Mouse (Mus musculus): ENCODE results near the gene R3hdm1. TPM values are rescaled to one million over a fixed set of nuclear protein-coding genes. Genes with fewer than 3 reads are reported as not detected.

R3hdm1 gene
- polyA plus RNA-seq (2015; fragmentation: Nextera tagmentation; extraction: Ambion mirVana): 73.9 and 79.0 TPM in 2 replicates

- ATAC-seq (ENCODE audit: low FRiP score, low read depth): peak; percentile 97
- Histone ChIP-seq H3K27ac (peak within 1 kb of the TSS; percentile 87), H3K36me3 (no peaks in the 10 kb centered on the region), H3K4me1 (peaks cover 14% of the 10 kb centered on the region), H3K9ac (peak within 1 kb of the TSS; percentile 90), H3K9me3 (no peaks in the 10 kb centered on the region), H3K4me2 (replicated peaks) (peak within 1 kb of the TSS; percentile 76), H3K27me3 (no peaks in the 10 kb centered on the region), H3K4me3 (peak within 1 kb of the TSS; percentile 93)
- WGBS: under 1% methylated on average over 36 of the region's 43 CpGs
Observed at GRCm38 (mm10) chr1:128102641-128103461, at the start of gene R3hdm1, which contains the start of gene Zranb3. Gene R3hdm1, plus strand, starts transcription at chr1:128103301. Gene Zranb3, minus strand, starts transcription at chr1:128103047.

GRCm38 (mm10) chr1:128057269-128057668 is 45.8 kb upstream of the R3hdm1 start:
- Histone ChIP-seq H3K27me3 (no peaks in the 10 kb centered on the region), H3K36me3 (no peaks in the 10 kb centered on the region), H3K9me3 (no peaks in the 10 kb centered on the region), H3K4me3 (no peak overlapping the region), H3K4me1 (no peaks in the 10 kb centered on the region), H3K4me2 (replicated peaks) (no peak overlapping the region), H3K27ac (no peak overlapping the region), H3K9ac (no peak overlapping the region)
- WGBS: 91% methylated on average over 4 of the region's 4 CpGs
- ATAC-seq (ENCODE audit: low FRiP score, low read depth): no peak

DNA sequence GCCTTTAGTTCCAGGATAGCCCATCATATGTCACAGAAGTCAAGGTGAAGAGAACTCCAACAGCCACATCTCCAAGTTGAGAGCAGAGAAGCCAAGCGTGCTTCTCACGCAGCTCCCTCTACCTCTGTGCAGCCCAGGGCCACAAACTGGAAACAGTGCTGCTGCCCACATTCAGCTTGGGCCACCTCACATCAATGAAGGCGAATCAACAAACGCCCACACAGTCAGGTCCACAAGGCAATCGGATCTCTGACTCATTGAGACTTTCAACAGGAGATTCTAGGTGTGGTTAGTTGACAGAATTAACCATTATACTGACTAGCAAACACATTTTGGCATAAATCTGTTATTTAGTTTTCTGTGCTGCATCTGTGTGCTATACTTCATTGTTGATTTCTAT is 44.5 kb upstream of the R3hdm1 start:
- H3K9ac ChIP-seq: no peak overlapping the region
- no peak overlapping the region for H3K4me2 ChIP-seq (replicated peaks)
- H3K4me1 ChIP-seq: no peaks in the 10 kb centered on the region
- H3K9me3 ChIP-seq: no peaks in the 10 kb centered on the region
- no peak for ATAC-seq (ENCODE audit: low FRiP score, low read depth)
- H3K27me3 ChIP-seq: no peaks in the 10 kb centered on the region
- H3K4me3 ChIP-seq: no peak overlapping the region
- 94% methylated on average over 5 of the region's 5 CpGs for WGBS
- H3K27ac ChIP-seq: no peak overlapping the region
- no peaks in the 10 kb centered on the region for H3K36me3 ChIP-seq

GRCm38 (mm10) chr1:128060655-128061344 is 42.3 kb upstream of the R3hdm1 start:
- no peak overlapping the region for H3K27ac ChIP-seq
- H3K9me3 ChIP-seq: no peaks in the 10 kb centered on the region
- peaks cover 4% of the 10 kb centered on the region; the same call in 1 of the 2 replicates for H3K4me1 ChIP-seq
- no peaks in the 10 kb centered on the region for H3K27me3 ChIP-seq
- H3K9ac ChIP-seq: no peak overlapping the region
- H3K4me2 ChIP-seq (replicated peaks): no peak overlapping the region
- H3K4me3 ChIP-seq: no peak overlapping the region
- WGBS: 71% methylated on average over 8 of the region's 8 CpGs
- ATAC-seq (ENCODE audit: low FRiP score, low read depth): no peak
- H3K36me3 ChIP-seq: no peaks in the 10 kb centered on the region

- no peak for ATAC-seq (ENCODE audit: low FRiP score, low read depth)
- whole genome bisulfite sequencing: 76% methylated on average over 1 of the region's 1 CpGs
Observed at GRCm38 (mm10) chr1:128061401-128061800, 41.7 kb upstream of the R3hdm1 start.

GRCm38 (mm10) chr1:128062167-128062566 is 40.9 kb upstream of the R3hdm1 start:
- H3K4me3 ChIP-seq: no peak overlapping the region
- ATAC-seq (ENCODE audit: low FRiP score, low read depth): no peak
- H3K27me3 ChIP-seq: no peaks in the 10 kb centered on the region
- H3K36me3 ChIP-seq: peaks cover 6% of the 10 kb centered on the region
- H3K9me3 ChIP-seq: no peaks in the 10 kb centered on the region
- 92% methylated on average over 1 of the region's 1 CpGs for WGBS
- H3K27ac ChIP-seq: no peak overlapping the region
- H3K4me2 ChIP-seq (replicated peaks): no peak overlapping the region
- H3K4me1 ChIP-seq: peaks cover 4% of the 10 kb centered on the region; the same call in 1 of the 2 replicates
- no peak overlapping the region for H3K9ac ChIP-seq

More at GRCm38 (mm10) chr1:128061401-128061800, 41.7 kb upstream of the R3hdm1 start:
- Histone ChIP-seq H3K27me3 (no peaks in the 10 kb centered on the region), H3K9ac (no peak overlapping the region), H3K27ac (no peak overlapping the region), H3K36me3 (no peaks in the 10 kb centered on the region), H3K9me3 (no peaks in the 10 kb centered on the region), H3K4me3 (no peak overlapping the region), H3K4me2 (replicated peaks) (no peak overlapping the region), H3K4me1 (peaks cover 4% of the 10 kb centered on the region; the same call in 1 of the 2 replicates)

GRCm38 (mm10) chr1:128064716-128065115 is 38.4 kb upstream of the R3hdm1 start:
- Histone ChIP-seq H3K9me3 (no peaks in the 10 kb centered on the region), H3K9ac (no peak overlapping the region), H3K36me3 (peaks cover 6% of the 10 kb centered on the region), H3K4me2 (replicated peaks) (no peak overlapping the region), H3K4me3 (no peak overlapping the region), H3K27ac (no peak overlapping the region), H3K27me3 (no peaks in the 10 kb centered on the region), H3K4me1 (peaks cover 4% of the 10 kb centered on the region; the same call in 1 of the 2 replicates)
- no peak for ATAC-seq (ENCODE audit: low FRiP score, low read depth)
- 69% methylated on average over 6 of the region's 6 CpGs for WGBS

DNA sequence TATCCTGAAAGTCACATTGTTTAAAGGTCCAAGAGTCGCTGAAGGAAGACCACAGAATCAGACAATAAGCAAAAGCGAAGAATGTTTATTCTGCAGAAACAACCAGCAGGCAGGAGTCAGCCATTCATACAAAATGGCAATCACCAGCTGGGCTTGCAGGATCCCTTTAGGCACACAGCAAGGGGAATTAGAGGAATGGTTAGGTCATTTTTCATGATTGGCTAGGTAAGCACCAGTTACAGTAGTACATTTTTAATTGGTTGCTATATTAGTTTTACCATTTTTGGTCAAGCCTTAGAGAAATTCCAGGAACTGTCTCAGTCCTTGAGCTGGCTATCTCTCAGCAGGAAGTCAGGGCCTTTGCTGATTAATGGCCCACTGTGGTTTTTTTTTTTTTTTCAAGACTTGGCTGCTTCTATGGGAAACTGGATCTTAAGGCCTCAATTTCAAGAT is 34.1 kb upstream of the R3hdm1 start:
- H3K27ac ChIP-seq: no peak overlapping the region
- no peak overlapping the region for H3K4me2 ChIP-seq (replicated peaks)
- no peak for ATAC-seq (ENCODE audit: low FRiP score, low read depth)
- H3K36me3 ChIP-seq: peaks cover 6% of the 10 kb centered on the region
- peaks cover 4% of the 10 kb centered on the region; the same call in 1 of the 2 replicates for H3K4me1 ChIP-seq
- H3K27me3 ChIP-seq: no peaks in the 10 kb centered on the region
- H3K9ac ChIP-seq: no peak overlapping the region
- WGBS: 87% methylated on average over 2 of the region's 2 CpGs
- no peak overlapping the region for H3K4me3 ChIP-seq
- no peaks in the 10 kb centered on the region for H3K9me3 ChIP-seq

- H3K4me2 ChIP-seq (replicated peaks): no peak overlapping the region
- H3K27ac ChIP-seq: no peak overlapping the region
- 86% methylated on average over 3 of the region's 3 CpGs for WGBS
- peaks cover 11% of the 10 kb centered on the region for H3K36me3 ChIP-seq
- H3K9ac ChIP-seq: no peak overlapping the region
- H3K4me3 ChIP-seq: no peak overlapping the region
- H3K9me3 ChIP-seq: no peaks in the 10 kb centered on the region
- ATAC-seq (ENCODE audit: low FRiP score, low read depth): no peak
- no peaks in the 10 kb centered on the region for H3K27me3 ChIP-seq
- H3K4me1 ChIP-seq: no peaks in the 10 kb centered on the region
Observed at GRCm38 (mm10) chr1:128070003-128070402, 33.1 kb upstream of the R3hdm1 start.

GRCm38 (mm10) chr1:128073051-128073450 is 30.1 kb upstream of the R3hdm1 start:
- Histone ChIP-seq H3K4me3 (no peak overlapping the region), H3K36me3 (peaks cover 4% of the 10 kb centered on the region), H3K9me3 (no peaks in the 10 kb centered on the region), H3K27me3 (no peaks in the 10 kb centered on the region), H3K9ac (no peak overlapping the region), H3K4me2 (replicated peaks) (no peak overlapping the region), H3K4me1 (no peaks in the 10 kb centered on the region), H3K27ac (no peak overlapping the region)
- WGBS: 91% methylated on average over 6 of the region's 6 CpGs
- ATAC-seq (ENCODE audit: low FRiP score, low read depth): no peak

- no peak overlapping the region for H3K4me3 ChIP-seq
- H3K9ac ChIP-seq: no peak overlapping the region
- H3K27me3 ChIP-seq: no peaks in the 10 kb centered on the region
- no peaks in the 10 kb centered on the region for H3K9me3 ChIP-seq
- 85% methylated on average over 8 of the region's 8 CpGs for WGBS
- no peak overlapping the region for H3K27ac ChIP-seq
- ATAC-seq (ENCODE audit: low FRiP score, low read depth): no peak
- no peaks in the 10 kb centered on the region for H3K4me1 ChIP-seq
- peaks cover 4% of the 10 kb centered on the region for H3K36me3 ChIP-seq
- no peak overlapping the region for H3K4me2 ChIP-seq (replicated peaks)
Observed at GRCm38 (mm10) chr1:128076791-128077479, 26.2 kb upstream of the R3hdm1 start.

GRCm38 (mm10) chr1:128077788-128078187 is 25.3 kb upstream of the R3hdm1 start:
- Histone ChIP-seq H3K4me1 (no peaks in the 10 kb centered on the region), H3K4me2 (replicated peaks) (no peak overlapping the region), H3K27ac (no peak overlapping the region), H3K9me3 (no peaks in the 10 kb centered on the region), H3K9ac (no peak overlapping the region), H3K36me3 (peaks cover 8% of the 10 kb centered on the region), H3K27me3 (no peaks in the 10 kb centered on the region), H3K4me3 (no peak overlapping the region)
- WGBS: 96% methylated on average over 2 of the region's 2 CpGs
- no peak for ATAC-seq (ENCODE audit: low FRiP score, low read depth)

Data from limb, embryonic 13.5 days (tissue).